In genomic region chr14:47528293-47528692, GRCm38 (mm10) we compare ENCODE assay signal across 16 mouse cellular contexts. TPM values are rescaled to one million over a fixed set of nuclear protein-coding genes. Genes with fewer than 3 reads are reported as not detected.
DNase-seq lines count a peak whose midpoint lies in the region; ATAC-seq and TF ChIP-seq lines count a peak whose summit lies in the region.
"Had no signal": no experiment of that assay in that cellular context is flagged by ENCODE, and none has a peak within 500 bp of the region (broad histone marks: within the 10 kb centered on the region; RNA-seq: fewer than 3 reads in every experiment).

No protein-coding gene starts in this region.

- 64% methylated on average over 3 of the region's 3 CpGs for WGBS in heart, embryonic 11.5 days (ENCODE audit: insufficient replicate concordance)
- 33% methylated on average over 3 of the region's 3 CpGs for WGBS in liver, embryonic 14.5 days (ENCODE audit: insufficient replicate concordance)
- WGBS in embryonic facial prominence, embryonic 10.5 days, result 82% methylated on average over 3 of the region's 3 CpGs

- H3K27me3 ChIP-seq in heart, embryonic 11.5 days (ENCODE audit: control insufficient read depth, insufficient read depth, low read length), result no peaks in the 10 kb centered on the region
- H3K27me3 ChIP-seq in G1E (ENCODE audit: insufficient read depth, low read length), result no peaks in the 10 kb centered on the region
- no peaks in the 10 kb centered on the region for H3K27me3 ChIP-seq in erythroblast, embryonic 14.5 days (ENCODE audit: control insufficient read depth)
- H3K27me3 ChIP-seq in liver, embryonic 14.5 days (ENCODE audit: control insufficient read depth, insufficient read depth, low read length), result no peaks in the 10 kb centered on the region
- H3K27me3 ChIP-seq in embryonic facial prominence, embryonic 10.5 days (replicated peaks; ENCODE audit: low read depth, poor library complexity, severe bottlenecking), result no peaks in the 10 kb centered on the region
- H3K27me3 ChIP-seq: forebrain, embryonic 13.5 days; limb, embryonic 13.5 days; megakaryocyte, embryonic 14.5 days; midbrain, embryonic 13.5 days had no signal

- peak; percentile 24 for TF ChIP-seq EP300 in liver, embryonic 14.5 days (IDR thresholded peaks at IDR 0.05; ENCODE audit: low read depth)

- peaks cover 2% of the 10 kb centered on the region; the same call in 1 of the 2 replicates for H3K36me3 ChIP-seq in heart, embryonic 11.5 days (ENCODE audit: control insufficient read depth, insufficient read depth, low read length)
- peaks cover 44% of the 10 kb centered on the region for H3K36me3 ChIP-seq in G1E (replicated peaks)
- H3K36me3 ChIP-seq in erythroblast, embryonic 14.5 days (ENCODE audit: control insufficient read depth), result peaks cover 93% of the 10 kb centered on the region
- H3K36me3 ChIP-seq in liver, embryonic 14.5 days (replicated peaks; ENCODE audit: control insufficient read depth, insufficient read depth, low read depth), result peaks cover 34% of the 10 kb centered on the region
- peaks cover 32% of the 10 kb centered on the region for H3K36me3 ChIP-seq in embryonic facial prominence, embryonic 10.5 days (replicated peaks)

- DNase-seq in heart, postnatal 25 days (ENCODE audit: low spot score), result no peak
- peak; percentile 43 for DNase-seq in G1E (ENCODE audit: low spot score)
- no peak for DNase-seq in liver, embryonic 14.5 days (ENCODE audit: low read depth in 3 of 3, low spot score in 3 of 3)
- DNase-seq in frontal cortex, postnatal 14 days (ENCODE audit: low spot score in 2 of 2), result no peak
- DNase-seq in embryonic facial prominence, embryonic 10.5 days (ENCODE audit: low spot score), result no peak
- DNase-seq in kidney, postnatal 25 days, result no peak
- DNase-seq: layer of hippocampus, postnatal 36 days had no signal

- TF ChIP-seq CTCF in G1E (IDR thresholded peaks at IDR 0.05; ENCODE audit: low read depth, low read length), result no peak
- no peak for TF ChIP-seq CTCF in liver, embryonic 14.5 days (IDR thresholded peaks at IDR 0.05; ENCODE audit: low read depth)

- intact Hi-C loops in heart, postnatal 25 days (cut with DNase I), result loop anchor here (2.0 kb wide), 1 partner anchor 55 kb away; no protein-coding TSS in a partner anchor

- H3K27ac ChIP-seq in heart, embryonic 11.5 days (ENCODE audit: low read depth, low read length), result peak overlapping the region; percentile 24; the same call in 1 of the 2 replicates
- peak overlapping the region; percentile 94 for H3K27ac ChIP-seq in liver, embryonic 14.5 days
- H3K27ac ChIP-seq in embryonic facial prominence, embryonic 10.5 days (replicated peaks), result no peak overlapping the region
- H3K27ac ChIP-seq: forebrain, embryonic 13.5 days; hindbrain, embryonic 10.5 days; kidney, postnatal 0 days; limb, embryonic 13.5 days; midbrain, embryonic 13.5 days had no signal

- H3K9ac ChIP-seq in heart, embryonic 11.5 days (ENCODE audit: low read depth, low read length), result no peak overlapping the region
- H3K9ac ChIP-seq in liver, embryonic 14.5 days (replicated peaks), result peak overlapping the region; percentile 55
- H3K9ac ChIP-seq: forebrain, embryonic 13.5 days; limb, embryonic 13.5 days; lung, embryonic 14.5 days; midbrain, embryonic 13.5 days had no signal

- H3K4me1 ChIP-seq in heart, embryonic 11.5 days (ENCODE audit: control insufficient read depth, insufficient read depth, low read length), result peaks cover 24% of the 10 kb centered on the region
- peaks cover 59% of the 10 kb centered on the region for H3K4me1 ChIP-seq in G1E (ENCODE audit: insufficient read depth, low read depth, low read length)
- peaks cover 73% of the 10 kb centered on the region for H3K4me1 ChIP-seq in erythroblast, embryonic 14.5 days (ENCODE audit: control insufficient read depth)
- H3K4me1 ChIP-seq in liver, embryonic 14.5 days (replicated peaks; ENCODE audit: control insufficient read depth in 2 of 2, insufficient read depth in 2 of 2, low read length in 1 of 2), result peaks cover 60 to 61% of the 10 kb centered on the region in 2 experiments
- peaks cover 3% of the 10 kb centered on the region for H3K4me1 ChIP-seq in embryonic facial prominence, embryonic 10.5 days
- H3K4me1 ChIP-seq: forebrain, embryonic 13.5 days; hindbrain, embryonic 10.5 days; midbrain, embryonic 13.5 days had no signal

- no peak overlapping the region for H3K4me3 ChIP-seq in heart, embryonic 11.5 days (ENCODE audit: low read depth, low read length)
- H3K4me3 ChIP-seq in G1E (ENCODE audit: low read depth, low read length), result no peak overlapping the region; the same call in 1 of the 2 replicates
- peak overlapping the region; percentile 23 for H3K4me3 ChIP-seq in erythroblast, embryonic 14.5 days (replicated peaks)
- H3K4me3 ChIP-seq in liver, embryonic 14.5 days (ENCODE audit: insufficient read depth in 1 of 2, low read depth in 2 of 2, low read length in 2 of 2), result peak overlapping the region in 1 of 2 experiments; percentile 27; a peak in 1 of 4 replicates
- H3K4me3 ChIP-seq in embryonic facial prominence, embryonic 10.5 days, result no peak overlapping the region
- H3K4me3 ChIP-seq: forebrain, embryonic 13.5 days; hindbrain, embryonic 10.5 days; limb, embryonic 13.5 days; megakaryocyte, embryonic 14.5 days; midbrain, embryonic 13.5 days had no signal

- no peak for ATAC-seq in heart, embryonic 11.5 days (replicated peaks; ENCODE audit: insufficient number of reproducible peaks, low FRiP score, low TSS enrichment)
- peak; percentile 61 for ATAC-seq in G1E (ENCODE audit: extremely low read depth, insufficient number of reproducible peaks, low FRiP score, poor library complexity, severe bottlenecking)
- ATAC-seq in liver, embryonic 14.5 days (ENCODE audit: insufficient read depth), result peak; percentile 74
- ATAC-seq: forebrain, embryonic 13.5 days; midbrain, embryonic 13.5 days had no signal

- no peak overlapping the region for H3K4me2 ChIP-seq in heart, embryonic 11.5 days
- peak overlapping the region; percentile 68 for H3K4me2 ChIP-seq in liver, embryonic 14.5 days (ENCODE audit: low read depth)
- H3K4me2 ChIP-seq: forebrain, embryonic 13.5 days; limb, embryonic 13.5 days; lung, embryonic 14.5 days; midbrain, embryonic 13.5 days had no signal

- H3K9me3 ChIP-seq in heart, embryonic 11.5 days (replicated peaks; ENCODE audit: control insufficient read depth, low read length), result no peaks in the 10 kb centered on the region
- H3K9me3 ChIP-seq in G1E (replicated peaks), result no peaks in the 10 kb centered on the region
- H3K9me3 ChIP-seq in erythroblast, embryonic 14.5 days (ENCODE audit: control insufficient read depth, low read length), result no peaks in the 10 kb centered on the region
- H3K9me3 ChIP-seq in liver, embryonic 14.5 days (ENCODE audit: control insufficient read depth, low read length), result no peaks in the 10 kb centered on the region
- H3K9me3 ChIP-seq in embryonic facial prominence, embryonic 10.5 days, result no peaks in the 10 kb centered on the region
- H3K9me3 ChIP-seq: forebrain, embryonic 13.5 days; hindbrain, embryonic 10.5 days; limb, embryonic 13.5 days; megakaryocyte, embryonic 14.5 days; midbrain, embryonic 13.5 days had no signal

RNA-seq across cellular contexts. Expression of gene Atg14, which starts 42.2 kb away (rescaled TPM):
- 9.6 and 10.1 TPM in 2 replicates for polyA plus RNA-seq in heart, embryonic 11.5 days (2014; fragmentation: Nextera tagmentation; extraction: Ambion mirVana)
- 10 to 100 TPM; 10.1 TPM for total RNA-seq in heart, postnatal 25 days (2021)
- 8.1 and 10.9 TPM in 2 replicates for total RNA-seq in G1E (2014; fragmentation: Nextera tagmentation)
- total RNA-seq in G1E (2017), result 8.7 and 8.9 TPM in 2 replicates
- polyA plus RNA-seq in G1E (2012), result 1.8 and 2.3 TPM in 2 replicates
- polyA plus RNA-seq in erythroblast, embryonic 14.5 days (2012), result 3.8 and 5.0 TPM in 2 replicates
- 3.0 and 3.7 TPM in 2 replicates for polyA plus RNA-seq in liver, embryonic 14.5 days (2012; rRNA removed)
- 5.9 and 6.1 TPM in 2 replicates for polyA plus RNA-seq in liver, embryonic 14.5 days (2014; fragmentation: Nextera tagmentation; extraction: Ambion mirVana)
- polyA plus RNA-seq in embryonic facial prominence, embryonic 10.5 days (2016; fragmentation: Nextera tagmentation; extraction: Ambion mirVana), result 18.5 and 19.4 TPM in 2 replicates
